Mouse (Mus musculus) liver, adult (tissue): ENCODE results near the gene Lgals1.

Experiments
- GATA4 ChIP-seq: IDR thresholded peaks from 2 replicates; pipeline ENCODE4 v1.6.1; 2014; ENCODE audit warnings: mild to moderate bottlenecking, low read length; ENCODE audit not compliant: insufficient replicate concordance

Lgals1 gene

DNA sequence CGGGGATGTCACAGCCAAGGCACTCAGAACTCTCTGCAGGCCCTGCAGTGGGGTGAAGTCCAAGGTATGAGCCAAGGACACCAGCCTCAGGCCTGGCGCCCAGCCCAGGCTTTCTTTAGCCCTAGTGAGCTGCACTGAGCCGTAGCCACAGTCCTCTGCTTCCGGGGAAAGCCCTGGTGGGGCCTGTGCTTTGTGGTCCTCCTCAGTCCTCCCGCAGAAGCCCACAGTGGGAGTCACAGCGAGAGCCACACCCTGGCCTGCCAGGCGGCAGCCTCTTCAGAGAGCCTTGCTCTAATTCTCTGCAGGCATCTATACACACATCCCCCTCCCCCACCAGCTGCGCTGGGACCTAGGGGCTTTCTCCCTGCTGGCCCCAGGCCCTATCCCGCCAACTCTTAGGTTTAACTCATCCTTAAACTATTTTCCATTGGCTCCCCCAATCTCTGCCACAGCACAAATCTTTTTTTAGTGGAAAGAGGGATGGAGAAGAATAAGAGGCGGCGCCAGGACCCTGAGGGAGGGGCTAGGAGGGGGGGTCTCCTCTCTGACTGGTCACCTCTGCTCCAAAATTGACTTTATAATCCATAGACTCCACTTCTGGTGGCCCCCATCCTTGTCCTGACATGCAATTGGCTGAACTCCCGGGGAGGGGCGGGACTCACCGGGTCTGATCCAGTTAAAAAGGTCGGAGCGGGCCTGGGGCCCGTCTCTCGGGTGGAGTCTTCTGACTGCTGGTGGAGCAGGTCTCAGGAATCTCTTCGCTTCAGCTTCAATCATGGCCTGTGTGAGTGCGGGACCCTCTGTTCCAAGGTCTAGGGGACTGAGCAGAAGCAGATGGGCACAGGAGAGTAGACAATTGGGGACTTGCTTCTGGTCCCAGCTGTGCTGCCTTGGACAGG lies at the start of gene Lgals1:
Gene Lgals1 (plus strand): TSS at position 705 of the 899 bp plus-strand sequence.
- no peak for TF ChIP-seq GATA4

DNA sequence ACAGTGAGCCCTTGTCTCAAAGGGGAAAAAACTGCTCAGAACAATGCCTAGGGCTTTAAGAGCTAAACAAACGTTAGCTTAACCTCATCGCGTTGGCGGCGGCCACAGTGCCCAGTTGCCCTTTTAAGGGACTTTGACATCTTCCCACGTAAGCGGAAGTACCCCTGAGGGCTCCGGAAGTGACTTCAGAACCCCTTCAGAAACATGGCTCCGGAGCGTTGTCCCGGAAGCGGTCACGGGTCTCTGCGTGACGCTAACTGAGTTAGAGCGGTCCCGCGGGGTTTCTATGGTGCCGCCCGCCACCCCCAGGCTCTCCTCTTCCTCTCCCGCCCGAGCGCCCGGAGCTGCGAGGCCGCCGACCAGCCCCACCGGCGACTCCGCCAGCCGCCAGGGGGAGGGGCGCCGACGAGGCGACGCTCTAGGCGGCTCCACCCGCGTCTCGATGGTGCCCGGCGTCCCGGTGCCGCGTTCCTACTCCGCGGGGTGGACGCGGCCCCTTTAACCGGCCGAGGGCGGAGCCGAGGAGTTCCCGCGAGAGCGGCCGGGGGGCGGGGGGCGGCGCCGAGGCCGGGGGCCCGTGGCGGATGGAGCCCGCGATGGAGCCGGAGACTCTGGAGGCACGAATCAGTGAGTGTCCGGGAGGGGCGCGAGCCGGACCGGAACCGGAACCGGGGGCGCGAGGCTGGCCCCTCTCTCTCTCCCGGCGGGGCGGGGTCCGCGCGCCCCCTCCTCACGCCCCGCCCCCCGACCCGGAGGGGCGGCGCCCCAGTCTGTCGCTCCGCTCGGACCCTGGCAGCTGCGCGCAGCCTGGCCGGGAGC lies 49.3 kb upstream of the Lgals1 start, which contains the start of gene Gga1:
Gene Gga1 (plus strand): TSS at position 200 of the 819 bp plus-strand sequence.
- TF ChIP-seq GATA4, result no peak

DNA sequence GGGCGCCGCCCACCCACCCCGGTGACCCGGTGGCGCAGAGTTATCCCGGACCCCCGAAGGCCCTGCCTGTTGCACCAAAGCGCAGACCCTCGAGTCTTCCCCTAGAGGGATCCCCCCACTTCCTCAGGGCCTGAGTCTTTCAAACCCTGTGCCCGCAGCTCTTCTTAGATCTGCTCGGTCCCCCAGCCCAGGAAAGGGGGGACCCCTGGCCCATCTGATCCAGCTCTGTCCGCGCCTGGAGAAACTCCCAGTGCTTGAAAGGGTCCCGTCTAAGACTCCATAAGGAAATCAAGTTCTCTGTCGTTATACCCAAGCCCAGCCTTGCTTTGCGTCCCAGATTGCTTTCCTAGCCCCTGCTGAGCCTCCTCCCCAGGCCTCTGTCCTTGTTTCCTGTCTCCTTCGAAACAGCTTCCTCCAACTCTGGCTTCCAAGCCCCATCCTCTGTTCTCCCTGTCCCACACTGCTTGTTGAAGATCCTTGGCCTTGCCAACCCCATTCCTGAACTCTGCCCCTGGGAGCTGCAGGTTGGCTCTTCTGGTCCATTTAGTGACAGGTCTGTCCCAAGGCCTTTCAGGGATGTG lies 48.6 kb upstream of the Lgals1 start:
- TF ChIP-seq GATA4, result no peak

DNA sequence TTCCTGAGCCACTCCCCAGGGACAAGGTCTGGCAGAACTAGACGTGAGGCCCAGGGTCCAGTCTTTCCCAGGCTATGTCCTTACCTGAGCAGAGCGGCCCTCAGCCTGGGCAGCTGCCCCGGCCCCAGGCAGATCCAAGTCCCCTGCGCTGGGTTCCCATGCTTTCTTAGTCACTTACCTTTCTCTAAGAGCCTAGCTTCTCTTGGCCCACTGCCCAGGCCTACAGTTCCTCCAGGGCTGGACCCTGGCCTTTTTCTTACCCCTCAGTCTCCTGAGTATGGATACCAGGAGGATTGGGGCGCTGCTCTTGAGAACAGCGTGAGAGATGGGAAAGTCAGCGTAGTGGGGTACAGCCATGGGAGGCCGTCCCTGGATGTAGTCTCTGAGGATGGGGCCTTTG lies 46.1 kb upstream of the Lgals1 start:
- TF ChIP-seq GATA4, result no peak

DNA sequence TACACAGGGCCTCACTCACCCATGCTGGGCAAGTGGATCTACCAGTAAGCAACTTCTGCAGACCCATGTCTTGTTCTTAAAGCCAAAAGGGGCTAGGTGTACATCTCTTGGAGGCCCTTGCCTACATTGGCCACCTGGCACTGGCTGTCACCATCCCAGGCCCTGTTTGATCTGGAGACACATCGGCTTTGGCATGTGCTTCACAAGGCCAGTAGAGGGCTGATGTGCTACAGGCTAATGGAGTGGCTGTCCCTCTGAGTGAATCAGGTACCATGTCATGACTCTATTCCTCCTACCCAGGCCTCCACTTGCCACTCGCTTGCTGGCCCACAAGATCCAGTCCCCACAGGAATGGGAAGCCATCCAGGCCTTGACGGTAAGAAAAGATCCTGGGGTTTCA lies 44.7 kb upstream of the Lgals1 start:
- TF ChIP-seq GATA4, result no peak

DNA sequence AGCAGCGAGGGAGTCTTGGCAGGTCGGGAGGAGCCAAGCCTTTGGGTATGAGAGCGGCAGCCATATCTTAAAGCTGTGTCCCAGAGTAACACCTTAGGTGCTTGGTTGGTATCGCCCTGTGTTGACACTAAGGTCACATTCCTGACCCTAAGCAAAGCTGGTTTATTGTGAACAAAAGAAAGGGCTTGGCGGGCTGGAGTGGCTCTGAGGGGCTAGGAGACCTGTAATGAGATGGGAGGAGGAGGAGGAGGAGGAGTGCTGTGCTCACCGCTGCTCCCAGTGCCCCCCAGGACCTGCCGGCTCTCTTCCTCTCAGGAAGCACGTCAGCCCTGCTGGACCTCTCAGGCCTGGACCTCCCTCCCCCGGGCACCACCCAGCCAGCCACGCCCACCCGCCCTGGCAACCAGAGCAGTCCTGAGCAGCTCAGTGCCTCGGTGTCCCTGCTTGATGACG lies 37.1 kb upstream of the Lgals1 start:
- no peak for TF ChIP-seq GATA4

DNA sequence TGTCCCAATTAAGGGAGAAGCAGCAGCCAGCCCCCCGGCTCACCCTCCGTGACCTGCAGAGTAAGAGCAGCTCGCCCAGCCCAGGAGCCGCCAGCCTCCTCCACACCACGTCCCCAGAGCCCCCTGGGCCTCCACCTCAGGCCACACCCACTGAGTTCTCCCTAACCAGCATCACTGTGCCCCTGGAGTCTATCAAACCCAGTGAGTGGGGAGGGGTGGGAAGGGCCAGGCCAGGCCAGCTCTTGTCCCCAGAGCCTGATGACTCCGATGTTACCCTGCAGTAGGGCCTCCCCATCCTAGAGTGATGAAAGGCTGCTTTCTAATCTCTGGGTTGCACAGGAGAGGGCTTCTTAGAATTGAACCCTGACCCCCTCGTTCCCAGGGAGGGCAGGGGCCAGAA lies 34.1 kb upstream of the Lgals1 start:
- TF ChIP-seq GATA4, result no peak

DNA sequence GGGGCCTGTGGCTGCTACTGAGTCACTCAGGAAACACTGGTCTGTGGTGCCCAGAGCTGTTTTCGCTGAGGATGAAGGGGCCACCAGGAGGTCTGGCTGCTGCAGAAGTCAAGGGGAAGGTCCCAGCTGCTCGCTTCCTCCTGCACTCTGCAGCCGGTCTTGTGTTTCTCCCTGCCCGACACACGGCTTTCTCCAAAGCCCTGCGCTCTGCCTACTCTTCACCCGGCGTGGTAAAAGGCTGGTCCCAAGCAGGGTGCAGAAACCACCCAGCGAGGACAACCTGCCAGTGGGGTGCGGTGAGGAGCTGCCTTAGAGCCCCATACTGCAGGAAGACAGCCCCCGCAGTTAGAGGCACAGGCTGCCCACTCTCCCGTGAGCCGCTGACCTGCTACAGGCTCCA lies 31.8 kb upstream of the Lgals1 start:
- no peak for TF ChIP-seq GATA4

DNA sequence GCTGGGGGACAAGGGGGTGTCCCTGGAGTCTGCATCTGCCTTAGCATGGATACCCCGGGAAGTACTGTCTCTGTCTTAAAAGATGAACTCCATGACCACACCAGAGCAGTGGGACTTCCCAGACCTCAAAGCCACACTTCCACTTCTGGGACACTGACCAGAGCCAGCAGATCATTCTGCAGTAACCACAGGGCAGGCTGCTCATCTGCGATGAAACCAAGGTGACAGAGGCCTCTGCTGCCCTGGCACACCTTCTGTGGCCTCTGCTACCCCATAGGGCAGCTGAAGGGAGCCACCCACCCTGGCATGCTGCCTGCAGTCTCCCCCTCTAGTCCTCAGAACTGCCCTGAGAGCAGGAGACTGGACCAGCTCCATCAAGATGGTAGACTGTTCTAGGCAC lies 30.8 kb upstream of the Lgals1 start:
- TF ChIP-seq GATA4, result no peak

DNA sequence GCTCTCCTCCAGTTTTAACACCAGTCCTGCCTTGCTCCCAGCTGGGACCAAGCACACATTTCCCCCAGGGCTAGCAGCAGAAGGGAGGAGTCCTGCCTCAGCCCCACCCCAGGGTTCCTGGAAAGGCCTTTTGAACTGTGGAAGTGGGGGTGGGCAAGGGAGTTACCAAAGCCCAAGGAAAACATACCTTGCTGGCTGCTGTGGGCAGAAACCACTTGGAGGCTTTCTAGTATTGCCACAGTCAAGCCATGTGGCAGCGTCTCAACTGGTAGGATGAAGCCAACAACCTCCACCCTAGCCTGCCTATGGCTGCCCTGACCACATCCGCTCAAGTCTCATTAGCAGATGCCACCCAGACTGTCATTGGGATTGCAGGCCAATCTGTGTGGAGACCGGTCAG lies 30.4 kb upstream of the Lgals1 start:
- no peak for TF ChIP-seq GATA4

DNA sequence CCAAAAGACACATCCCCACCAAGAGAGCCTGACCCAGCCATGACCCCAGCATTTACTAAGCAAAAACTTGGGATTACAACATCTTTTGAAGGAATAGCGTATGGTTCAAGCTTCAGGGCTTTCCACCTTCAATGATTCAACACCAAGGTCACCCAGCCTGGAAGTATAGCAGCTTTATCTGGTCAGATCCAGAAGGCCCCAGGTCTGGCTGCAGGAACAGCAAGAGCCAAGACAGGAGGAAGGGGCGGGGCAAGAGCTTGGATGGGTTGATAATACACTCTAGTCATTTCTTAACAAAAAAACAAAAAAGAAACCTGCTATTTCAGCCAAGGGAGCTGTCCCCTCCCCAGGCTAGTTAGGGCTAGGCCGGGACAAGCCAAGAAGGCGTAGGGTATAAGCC lies 29.0 kb upstream of the Lgals1 start:
- TF ChIP-seq GATA4, result no peak

DNA sequence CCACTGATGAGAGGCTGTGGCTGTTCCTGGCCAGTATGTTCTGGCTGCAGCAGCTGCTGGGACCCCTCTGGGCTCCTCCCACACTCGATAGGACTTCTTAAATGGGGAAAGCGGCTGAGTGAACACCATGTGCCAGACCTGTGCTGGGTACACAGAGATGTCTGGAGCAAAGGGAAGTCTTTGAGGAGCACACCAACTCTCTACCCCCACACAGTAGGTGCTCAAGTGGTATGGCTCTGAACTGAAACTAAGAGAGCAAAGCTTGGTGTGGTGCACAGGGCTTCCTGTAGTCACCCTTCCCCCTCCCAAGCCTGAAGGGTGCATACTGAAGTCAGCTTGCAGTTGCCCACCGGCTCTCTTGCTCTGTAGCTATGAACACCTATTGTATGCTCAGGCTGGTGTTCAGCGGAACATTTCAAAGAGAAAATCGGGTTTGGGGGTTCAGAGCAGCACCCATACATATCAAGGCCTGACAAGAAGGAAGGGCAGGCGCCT lies 28.0 kb upstream of the Lgals1 start:
- TF ChIP-seq GATA4, result no peak

DNA sequence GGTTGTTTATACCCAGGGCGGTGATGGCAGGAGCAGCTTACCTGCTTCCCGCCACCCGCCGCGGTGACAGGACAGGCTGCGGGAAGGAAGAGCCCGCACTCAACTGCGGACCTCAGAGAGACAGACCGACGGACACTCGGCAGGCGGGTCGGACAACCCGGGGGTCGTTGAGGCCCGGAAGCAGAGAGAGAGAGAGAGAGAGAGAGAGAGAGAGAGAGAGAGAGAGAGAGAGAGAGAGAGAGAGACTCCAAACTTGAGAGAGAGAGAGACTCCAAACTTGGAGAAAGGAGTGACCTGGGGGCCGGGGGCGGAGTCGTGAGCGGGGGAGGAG lies 27.2 kb upstream of the Lgals1 start, which contains the start of gene Gm49510:
Gene Gm49510 (plus strand): TSS at position 259 of the 331 bp plus-strand sequence.
- no peak for TF ChIP-seq GATA4

DNA sequence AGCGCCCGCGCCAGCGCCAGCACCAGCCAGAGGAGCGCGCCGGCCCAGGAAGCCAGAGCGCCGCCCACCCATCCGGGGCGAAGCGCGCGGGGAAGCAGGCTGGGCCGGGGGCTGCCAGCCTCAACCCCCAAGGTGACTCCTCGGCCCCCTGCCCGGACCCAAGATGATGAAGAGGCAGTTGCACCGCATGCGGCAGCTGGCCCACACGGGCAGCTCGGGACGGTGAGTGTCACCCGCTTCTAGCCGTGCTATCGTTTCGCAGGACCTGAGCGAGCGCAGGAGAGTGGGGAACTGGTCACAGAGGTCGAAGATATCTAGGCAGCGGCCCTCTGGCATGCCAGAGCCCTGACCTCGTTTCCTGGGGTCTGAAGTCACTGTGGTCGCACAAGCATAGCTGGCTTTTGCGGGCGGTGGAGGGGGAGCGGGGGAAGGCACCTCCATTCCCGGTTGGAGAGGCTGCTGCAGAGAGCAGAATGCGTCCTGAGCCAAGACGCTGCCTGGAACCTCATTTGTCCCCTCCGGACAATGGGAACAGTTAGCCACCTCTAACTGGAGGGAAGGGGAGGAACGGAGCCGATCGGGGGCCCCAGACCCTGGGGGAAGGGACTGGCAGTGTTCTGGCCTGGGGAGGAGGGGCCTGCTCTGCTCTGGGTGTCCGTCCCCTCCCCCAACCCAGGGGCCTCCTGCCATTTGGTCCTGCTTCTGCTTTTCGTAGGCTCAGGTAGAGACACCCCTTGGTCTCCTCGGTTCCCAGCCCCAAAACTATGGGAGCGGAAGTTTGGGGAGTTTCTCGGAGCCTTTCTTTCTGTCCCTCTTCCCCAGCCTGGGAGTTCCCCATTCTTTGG lies 26.6 kb upstream of the Lgals1 start, which contains the start of gene Sh3bp1:
Gene Sh3bp1 (plus strand): TSS at position 29 of the 845 bp plus-strand sequence.
- no peak for TF ChIP-seq GATA4

DNA sequence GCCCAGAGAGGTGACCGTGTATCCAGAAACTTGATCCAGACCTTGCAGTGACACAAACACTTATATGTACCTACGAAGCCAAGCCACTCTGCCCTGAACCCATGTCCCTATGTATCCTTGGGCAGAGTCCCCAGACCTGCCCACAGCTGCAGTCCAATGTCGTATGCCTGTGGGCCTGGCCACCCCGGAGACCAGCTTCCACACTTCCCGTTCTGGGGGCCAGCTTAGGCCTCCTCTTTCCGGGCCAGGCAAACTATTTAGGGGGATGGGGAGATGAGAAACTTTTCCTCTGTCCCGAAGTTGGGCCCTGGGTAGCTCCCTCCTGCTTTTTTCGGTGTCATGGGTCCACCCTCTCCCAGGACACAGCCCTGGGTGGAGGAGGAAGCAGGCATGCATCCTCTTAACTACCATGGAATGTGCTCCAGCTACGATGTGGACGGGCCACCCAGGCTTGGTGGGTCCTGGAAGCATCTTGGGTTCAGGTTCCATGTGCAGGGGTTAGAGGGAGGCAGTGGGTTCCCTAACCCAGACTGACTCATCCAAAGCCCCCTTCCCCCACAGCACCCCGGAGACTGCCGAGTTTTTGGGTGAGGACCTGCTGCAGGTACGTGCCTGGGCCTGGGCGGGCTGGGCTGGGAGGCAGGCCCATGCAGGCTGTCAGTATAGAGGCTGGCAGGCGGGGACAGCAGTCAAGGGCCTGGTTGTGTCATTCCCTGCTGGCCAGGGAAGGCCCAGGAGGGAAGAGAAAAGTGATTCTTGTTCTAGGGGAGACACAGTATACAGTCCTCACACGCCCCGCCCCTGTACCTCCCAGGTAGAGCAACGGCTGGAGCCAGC lies 25.7 kb upstream of the Lgals1 start:
- TF ChIP-seq GATA4, result no peak
